Mouse (Mus musculus) megakaryocyte, embryonic 14.5 days (primary cell): ENCODE data around the gene Rbm5. TPM values are rescaled to one million over a fixed set of nuclear protein-coding genes. Genes with fewer than 3 reads are reported as not detected.

ENCODE experiments used
- H3K27me3 ChIP-seq: replicated peaks from 2 replicates; pipeline ENCODE3; 2012; ENCODE audit warnings: inconsistent platforms
- H3K36me3 ChIP-seq: replicated peaks from 2 replicates; pipeline ENCODE3; 2012; ENCODE audit warnings: low read length, inconsistent platforms, mixed read lengths
- H3K4me1 ChIP-seq: 2 replicates; pipeline ENCODE4 v1.6.1; 2012; ENCODE audit warnings: inconsistent platforms
- H3K4me3 ChIP-seq: replicated peaks from 2 replicates; pipeline ENCODE3; 2012; ENCODE audit warnings: moderate library complexity, mild to moderate bottlenecking, inconsistent platforms
- H3K9me3 ChIP-seq: 2 replicates; pipeline ENCODE4 v1.6.1; 2012; ENCODE audit warnings: inconsistent platforms
- FLI1 ChIP-seq: IDR thresholded peaks from 2 replicates; pipeline ENCODE4 v1.6.1; 2012; ENCODE audit warnings: low read length, inconsistent platforms, mixed read lengths
- GATA1 ChIP-seq: IDR thresholded peaks from 3 replicates; pipeline ENCODE4 v1.6.1; 2012; ENCODE audit warnings: mixed read lengths, low read length, inconsistent platforms, borderline replicate concordance
- polyA plus RNA-seq: library from polyadenylated mRNA; stranded (reverse); fragments of >175 nt; gene quantifications from 2 replicates; pipeline ENCODE4 v1.2.3, GENCODE M21; 2012; ENCODE audit warnings: low replicate concordance; ENCODE audit not compliant: insufficient read depth

Gene Rbm5
- polyA plus RNA-seq, 1 experiment: 7.6 TPM

- Histone ChIP-seq H3K27me3 (peaks cover 83% of the 10 kb centered on the region), H3K4me3 (no peak overlapping the region), H3K4me1 (peaks cover 12% of the 10 kb centered on the region), H3K9me3 (no peaks in the 10 kb centered on the region), H3K36me3 (no peaks in the 10 kb centered on the region)
- TF ChIP-seq FLI1: no peak
- no peak for TF ChIP-seq GATA1
Measured at GRCm38 (mm10) chr9:107716951-107717350, 53.8 kb downstream of the Rbm5 start.

GRCm38 (mm10) chr9:107715632-107716031 is 55.2 kb downstream of the Rbm5 start:
- Histone ChIP-seq H3K4me3 (no peak overlapping the region), H3K27me3 (peaks cover 84% of the 10 kb centered on the region), H3K36me3 (no peaks in the 10 kb centered on the region), H3K9me3 (no peaks in the 10 kb centered on the region), H3K4me1 (peaks cover 5% of the 10 kb centered on the region)
- TF ChIP-seq GATA1 (no peak), FLI1 (no peak)

GRCm38 (mm10) chr9:107714221-107714952 is 56.4 kb downstream of the Rbm5 start:
- Histone ChIP-seq H3K27me3 (peaks cover 88% of the 10 kb centered on the region), H3K9me3 (no peaks in the 10 kb centered on the region), H3K4me1 (peaks cover 12% of the 10 kb centered on the region), H3K36me3 (no peaks in the 10 kb centered on the region), H3K4me3 (no peak overlapping the region)
- no peak for TF ChIP-seq FLI1
- no peak for TF ChIP-seq GATA1

GRCm38 (mm10) chr9:107709697-107710483 is 60.9 kb downstream of the Rbm5 start, which contains the start of gene Sema3f:
Gene Sema3f, minus strand, starts transcription at chr9:107710475.
- no peak for TF ChIP-seq FLI1
- no peak for TF ChIP-seq GATA1
- H3K4me3 ChIP-seq: peak within 1 kb of the TSS; percentile 91
- peaks cover 95% of the 10 kb centered on the region for H3K27me3 ChIP-seq
- no peaks in the 10 kb centered on the region for H3K36me3 ChIP-seq
- peaks cover 49% of the 10 kb centered on the region for H3K4me1 ChIP-seq
- H3K9me3 ChIP-seq: no peaks in the 10 kb centered on the region

- Histone ChIP-seq H3K36me3 (no peaks in the 10 kb centered on the region), H3K4me1 (peaks cover 49% of the 10 kb centered on the region), H3K27me3 (peaks cover 95% of the 10 kb centered on the region), H3K4me3 (peak overlapping the region; percentile 91), H3K9me3 (no peaks in the 10 kb centered on the region)
- TF ChIP-seq FLI1: no peak
- TF ChIP-seq GATA1: no peak
Measured at GRCm38 (mm10) chr9:107709096-107709696, 61.6 kb downstream of the Rbm5 start.

GRCm38 (mm10) chr9:107708439-107709095 is 62.2 kb downstream of the Rbm5 start:
- Histone ChIP-seq H3K4me3 (peak overlapping the region; percentile 10), H3K27me3 (peaks cover 95% of the 10 kb centered on the region), H3K9me3 (no peaks in the 10 kb centered on the region), H3K4me1 (peaks cover 49% of the 10 kb centered on the region), H3K36me3 (no peaks in the 10 kb centered on the region)
- TF ChIP-seq FLI1 (no peak), GATA1 (no peak)

GRCm38 (mm10) chr9:107707701-107708438 is 62.9 kb downstream of the Rbm5 start:
- Histone ChIP-seq H3K4me3 (peak overlapping the region; percentile 10), H3K36me3 (no peaks in the 10 kb centered on the region), H3K9me3 (no peaks in the 10 kb centered on the region), H3K27me3 (peaks cover 95% of the 10 kb centered on the region), H3K4me1 (peaks cover 49% of the 10 kb centered on the region)
- no peak for TF ChIP-seq FLI1
- no peak for TF ChIP-seq GATA1

- no peak overlapping the region for H3K4me3 ChIP-seq
- no peaks in the 10 kb centered on the region for H3K36me3 ChIP-seq
- no peaks in the 10 kb centered on the region for H3K9me3 ChIP-seq
- H3K4me1 ChIP-seq: peaks cover 49% of the 10 kb centered on the region
- no peak for TF ChIP-seq GATA1
- no peak for TF ChIP-seq FLI1
- peaks cover 98% of the 10 kb centered on the region for H3K27me3 ChIP-seq
Measured at GRCm38 (mm10) chr9:107706781-107707211, 64.0 kb downstream of the Rbm5 start.
